Mouse (Mus musculus): ENCODE measurements around the gene Papss2. TPM values are rescaled to one million over a fixed set of nuclear protein-coding genes. Genes with fewer than 3 reads are reported as not detected.

The Papss2 gene
- polyA plus RNA-seq, 1 experiment from 2014 or later: 9.4 TPM

GRCm38 (mm10) chr19:32620859-32621445, 25.4 kb downstream of the Papss2 start:
- 85% methylated on average over 15 of the region's 15 CpGs for WGBS

GRCm38 (mm10) chr19:32622142-32622541, 26.6 kb downstream of the Papss2 start:
- Histone ChIP-seq H3K27me3 (no peaks in the 10 kb centered on the region), H3K9me3 (no peaks in the 10 kb centered on the region), H3K36me3 (no peaks in the 10 kb centered on the region), H3K9ac (no peak overlapping the region), H3K4me3 (no peak overlapping the region), H3K27ac (no peak overlapping the region), H3K4me1 (no peaks in the 10 kb centered on the region), H3K4me2 (replicated peaks) (no peak overlapping the region)
- 84% methylated on average over 3 of the region's 3 CpGs for WGBS
- ATAC-seq (ENCODE audit: insufficient number of reproducible peaks, insufficient read depth, low FRiP score, low TSS enrichment): no peak

More at GRCm38 (mm10) chr19:32620859-32621445, 25.4 kb downstream of the Papss2 start:
- Histone ChIP-seq H3K4me3 (no peak overlapping the region), H3K27ac (no peak overlapping the region), H3K4me2 (replicated peaks) (no peak overlapping the region), H3K27me3 (no peaks in the 10 kb centered on the region), H3K4me1 (no peaks in the 10 kb centered on the region), H3K36me3 (no peaks in the 10 kb centered on the region), H3K9ac (no peak overlapping the region), H3K9me3 (no peaks in the 10 kb centered on the region)
- no peak for ATAC-seq (ENCODE audit: insufficient number of reproducible peaks, insufficient read depth, low FRiP score, low TSS enrichment)

GRCm38 (mm10) chr19:32626768-32627331, 31.3 kb downstream of the Papss2 start:
- Histone ChIP-seq H3K9me3 (no peaks in the 10 kb centered on the region), H3K27ac (no peak overlapping the region), H3K4me2 (replicated peaks) (no peak overlapping the region), H3K36me3 (no peaks in the 10 kb centered on the region), H3K27me3 (no peaks in the 10 kb centered on the region), H3K4me3 (no peak overlapping the region), H3K9ac (no peak overlapping the region), H3K4me1 (no peaks in the 10 kb centered on the region)
- WGBS: 56% methylated on average over 13 of the region's 13 CpGs
- ATAC-seq (ENCODE audit: insufficient number of reproducible peaks, insufficient read depth, low FRiP score, low TSS enrichment): no peak

- Histone ChIP-seq H3K36me3 (no peaks in the 10 kb centered on the region), H3K4me2 (replicated peaks) (no peak overlapping the region), H3K27ac (no peak overlapping the region), H3K4me3 (no peak overlapping the region), H3K9me3 (no peaks in the 10 kb centered on the region), H3K4me1 (no peaks in the 10 kb centered on the region), H3K27me3 (no peaks in the 10 kb centered on the region), H3K9ac (no peak overlapping the region)
- 87% methylated on average over 4 of the region's 4 CpGs for WGBS
- ATAC-seq (ENCODE audit: insufficient number of reproducible peaks, insufficient read depth, low FRiP score, low TSS enrichment): no peak
Measured at GRCm38 (mm10) chr19:32627631-32628030, 32.0 kb downstream of the Papss2 start.

GRCm38 (mm10) chr19:32628572-32629132, 33.1 kb downstream of the Papss2 start:
- WGBS: 73% methylated on average over 7 of the region's 7 CpGs

GRCm38 (mm10) chr19:32634916-32635315, 39.3 kb downstream of the Papss2 start:
- ATAC-seq (ENCODE audit: insufficient number of reproducible peaks, insufficient read depth, low FRiP score, low TSS enrichment): no peak
- WGBS: 69% methylated on average over 8 of the region's 8 CpGs
- Histone ChIP-seq H3K9ac (no peak overlapping the region), H3K4me3 (no peak overlapping the region), H3K4me1 (no peaks in the 10 kb centered on the region), H3K4me2 (replicated peaks) (no peak overlapping the region), H3K27me3 (no peaks in the 10 kb centered on the region), H3K9me3 (no peaks in the 10 kb centered on the region), H3K27ac (no peak overlapping the region), H3K36me3 (no peaks in the 10 kb centered on the region)

More at GRCm38 (mm10) chr19:32628572-32629132, 33.1 kb downstream of the Papss2 start:
- H3K27me3 ChIP-seq: no peaks in the 10 kb centered on the region
- H3K9me3 ChIP-seq: no peaks in the 10 kb centered on the region
- H3K4me3 ChIP-seq: no peak overlapping the region
- H3K9ac ChIP-seq: no peak overlapping the region
- H3K27ac ChIP-seq: no peak overlapping the region
- H3K4me2 ChIP-seq (replicated peaks): no peak overlapping the region
- ATAC-seq (ENCODE audit: insufficient number of reproducible peaks, insufficient read depth, low FRiP score, low TSS enrichment): no peak
- no peaks in the 10 kb centered on the region for H3K4me1 ChIP-seq
- no peaks in the 10 kb centered on the region for H3K36me3 ChIP-seq

- 65% methylated on average over 16 of the region's 16 CpGs for WGBS
- ATAC-seq (ENCODE audit: insufficient number of reproducible peaks, insufficient read depth, low FRiP score, low TSS enrichment): no peak
- Histone ChIP-seq H3K4me3 (no peak overlapping the region), H3K4me2 (replicated peaks) (no peak overlapping the region), H3K27ac (no peak overlapping the region), H3K9ac (no peak overlapping the region), H3K9me3 (no peaks in the 10 kb centered on the region), H3K27me3 (no peaks in the 10 kb centered on the region), H3K4me1 (no peaks in the 10 kb centered on the region), H3K36me3 (no peaks in the 10 kb centered on the region)
Measured at GRCm38 (mm10) chr19:32637357-32638275, 42.0 kb downstream of the Papss2 start.

GRCm38 (mm10) chr19:32638276-32638903, 42.8 kb downstream of the Papss2 start:
- ATAC-seq (ENCODE audit: insufficient number of reproducible peaks, insufficient read depth, low FRiP score, low TSS enrichment): no peak
- Histone ChIP-seq H3K4me3 (no peak overlapping the region), H3K27ac (no peak overlapping the region), H3K4me2 (replicated peaks) (no peak overlapping the region), H3K27me3 (no peaks in the 10 kb centered on the region), H3K36me3 (no peaks in the 10 kb centered on the region), H3K9ac (no peak overlapping the region), H3K9me3 (no peaks in the 10 kb centered on the region), H3K4me1 (no peaks in the 10 kb centered on the region)
- WGBS: 51% methylated on average over 13 of the region's 13 CpGs

- 92% methylated on average over 7 of the region's 7 CpGs for WGBS
- H3K36me3 ChIP-seq: no peaks in the 10 kb centered on the region
- H3K4me2 ChIP-seq (replicated peaks): no peak overlapping the region
- no peaks in the 10 kb centered on the region for H3K9me3 ChIP-seq
- no peaks in the 10 kb centered on the region for H3K27me3 ChIP-seq
- H3K9ac ChIP-seq: no peak overlapping the region
- H3K4me1 ChIP-seq: no peaks in the 10 kb centered on the region
- no peak overlapping the region for H3K4me3 ChIP-seq
- no peak for ATAC-seq (ENCODE audit: insufficient number of reproducible peaks, insufficient read depth, low FRiP score, low TSS enrichment)
- no peak overlapping the region for H3K27ac ChIP-seq
Measured at GRCm38 (mm10) chr19:32641535-32641934, 45.9 kb downstream of the Papss2 start.

GRCm38 (mm10) chr19:32641995-32642394, 46.4 kb downstream of the Papss2 start:
- no peaks in the 10 kb centered on the region for H3K36me3 ChIP-seq
- no peak overlapping the region for H3K4me3 ChIP-seq
- no peak for ATAC-seq (ENCODE audit: insufficient number of reproducible peaks, insufficient read depth, low FRiP score, low TSS enrichment)

GRCm38 (mm10) chr19:32643642-32644041, 48.1 kb downstream of the Papss2 start:
- no peaks in the 10 kb centered on the region for H3K27me3 ChIP-seq
- H3K4me1 ChIP-seq: no peaks in the 10 kb centered on the region
- H3K4me2 ChIP-seq (replicated peaks): no peak overlapping the region
- no peak overlapping the region for H3K27ac ChIP-seq
- WGBS: 90% methylated on average over 3 of the region's 3 CpGs
- H3K9me3 ChIP-seq: no peaks in the 10 kb centered on the region
- H3K4me3 ChIP-seq: no peak overlapping the region
- no peak for ATAC-seq (ENCODE audit: insufficient number of reproducible peaks, insufficient read depth, low FRiP score, low TSS enrichment)
- no peak overlapping the region for H3K9ac ChIP-seq
- no peaks in the 10 kb centered on the region for H3K36me3 ChIP-seq

More at GRCm38 (mm10) chr19:32641995-32642394, 46.4 kb downstream of the Papss2 start:
- 81% methylated on average over 8 of the region's 8 CpGs for WGBS
- Histone ChIP-seq H3K27ac (no peak overlapping the region), H3K9ac (no peak overlapping the region), H3K4me2 (replicated peaks) (no peak overlapping the region), H3K27me3 (no peaks in the 10 kb centered on the region), H3K4me1 (no peaks in the 10 kb centered on the region), H3K9me3 (no peaks in the 10 kb centered on the region)
